ENCODE assay signal across 17 mouse cellular contexts in genomic region chr17:43374020-43374419, GRCm38 (mm10). TPM values are rescaled to one million over a fixed set of nuclear protein-coding genes. Genes with fewer than 3 reads are reported as not detected.
A peak's percentile ranks its signal among the peaks of the same experiment; 100 is the strongest.
DNase-seq lines count a peak whose midpoint lies in the region; ATAC-seq and TF ChIP-seq lines count a peak whose summit lies in the region.
"Had no signal": no experiment of that assay in that cellular context is flagged by ENCODE, and none has a peak within 500 bp of the region (broad histone marks: within the 10 kb centered on the region; RNA-seq: fewer than 3 reads in every experiment).

No protein-coding gene starts in this region.

- no peak for TF ChIP-seq CTCF in heart, adult 2 months (IDR thresholded peaks at IDR 0.05)
- TF ChIP-seq CTCF in lung, postnatal 0 days (IDR thresholded peaks at IDR 0.05): no peak
- TF ChIP-seq CTCF in small intestine, adult 2 months (IDR thresholded peaks at IDR 0.05; ENCODE audit: extremely low read depth, insufficient read length, insufficient replicate concordance, low read depth, low read length): no peak

- H3K27me3 ChIP-seq in heart, adult 2 months (ENCODE audit: control insufficient read depth, insufficient read depth, low read length): no peaks in the 10 kb centered on the region
- no peaks in the 10 kb centered on the region for H3K27me3 ChIP-seq in kidney, embryonic 16.5 days (ENCODE audit: insufficient read depth, low read length)
- no peaks in the 10 kb centered on the region for H3K27me3 ChIP-seq in lung, postnatal 0 days (replicated peaks; ENCODE audit: insufficient read depth, low read length)
- H3K27me3 ChIP-seq in small intestine, adult 2 months (ENCODE audit: control insufficient read depth, insufficient read depth, low read length): no peaks in the 10 kb centered on the region
- H3K27me3 ChIP-seq: embryonic facial prominence, embryonic 12.5 days had no signal

- H3K27ac ChIP-seq in heart, adult 2 months: peak overlapping the region; percentile 82
- peak overlapping the region; percentile 44; the same call in 1 of the 2 replicates for H3K27ac ChIP-seq in kidney, embryonic 16.5 days (ENCODE audit: low read length)
- peak overlapping the region; percentile 76 for H3K27ac ChIP-seq in lung, postnatal 0 days (ENCODE audit: low read length)
- H3K27ac ChIP-seq in small intestine, adult 2 months (ENCODE audit: insufficient read depth, low read depth, low read length): peak overlapping the region; percentile 18; the same call in 1 of the 2 replicates
- H3K27ac ChIP-seq: embryonic facial prominence, embryonic 12.5 days; liver, embryonic 15.5 days had no signal

- H3K4me1 ChIP-seq in heart, adult 2 months (ENCODE audit: control insufficient read depth, insufficient read depth, low read length): peaks cover 35% of the 10 kb centered on the region
- peaks cover 29% of the 10 kb centered on the region for H3K4me1 ChIP-seq in kidney, embryonic 16.5 days (ENCODE audit: insufficient read depth, low read length)
- peaks cover 39% of the 10 kb centered on the region for H3K4me1 ChIP-seq in lung, postnatal 0 days (ENCODE audit: insufficient read depth, low read depth, low read length)
- H3K4me1 ChIP-seq in small intestine, adult 2 months (ENCODE audit: control insufficient read depth, insufficient read depth, insufficient read length, low read length): no peaks in the 10 kb centered on the region
- H3K4me1 ChIP-seq: embryonic facial prominence, embryonic 12.5 days; liver, embryonic 15.5 days had no signal

- no peak overlapping the region for H3K4me3 ChIP-seq in heart, adult 2 months
- H3K4me3 ChIP-seq in kidney, embryonic 16.5 days (ENCODE audit: low read length): no peak overlapping the region
- H3K4me3 ChIP-seq in lung, postnatal 0 days (ENCODE audit: low read depth, low read length): no peak overlapping the region
- H3K4me3 ChIP-seq in small intestine, adult 2 months (ENCODE audit: low read depth, low read length): no peak overlapping the region
- H3K4me3 ChIP-seq: embryonic facial prominence, embryonic 12.5 days; liver, embryonic 15.5 days had no signal

- no peak for ATAC-seq in kidney, embryonic 16.5 days (ENCODE audit: low FRiP score, low TSS enrichment)
- peak; percentile 72 for ATAC-seq in lung, postnatal 0 days
- ATAC-seq: forebrain, postnatal 0 days; hindbrain, embryonic 16.5 days had no signal

- 25% methylated on average over 4 of the region's 4 CpGs for WGBS in heart, adult 2 months
- 73% methylated on average over 4 of the region's 4 CpGs for WGBS in kidney, embryonic 16.5 days
- WGBS in lung, postnatal 0 days: 18% methylated on average over 4 of the region's 4 CpGs
- WGBS in small intestine, adult 2 months: 55% methylated on average over 4 of the region's 4 CpGs

- H3K4me2 ChIP-seq in kidney, embryonic 16.5 days (replicated peaks; ENCODE audit: low read depth, low read length): no peak overlapping the region
- peak overlapping the region; percentile 29 for H3K4me2 ChIP-seq in lung, postnatal 0 days (replicated peaks; ENCODE audit: low read depth, low read length)
- H3K4me2 ChIP-seq: embryonic facial prominence, embryonic 12.5 days; liver, embryonic 15.5 days had no signal

- no peak overlapping the region for H3K9ac ChIP-seq in heart, adult 2 months (ENCODE audit: low read depth, low read length)
- H3K9ac ChIP-seq in kidney, embryonic 16.5 days (replicated peaks; ENCODE audit: low read length): no peak overlapping the region
- no peak overlapping the region for H3K9ac ChIP-seq in lung, postnatal 0 days (replicated peaks; ENCODE audit: low read depth)
- H3K9ac ChIP-seq: embryonic facial prominence, embryonic 12.5 days; forebrain, postnatal 0 days; liver, embryonic 15.5 days had no signal

- peak; percentile 24; the same call in 1 of the 2 replicates for TF ChIP-seq POLR2A in heart, adult 2 months (IDR thresholded peaks at IDR 0.05; ENCODE audit: insufficient read depth, low read depth, low read length)
- no peak for TF ChIP-seq POLR2A in small intestine, adult 2 months (IDR thresholded peaks at IDR 0.05; ENCODE audit: low read depth, low read length)

- peaks cover 3% of the 10 kb centered on the region for H3K79me2 ChIP-seq in heart, adult 2 months (replicated peaks; ENCODE audit: control insufficient read depth, insufficient read depth, low read length)

- intact Hi-C loops in heart, adult 2 months (cut with DNase I): no loop called here
- intact Hi-C loops in heart, postnatal 25 days (cut with DNase I): no loop called here

- DNase-seq in heart, adult 2 months: peak in 1 of 2 experiments; percentile 16
- DNase-seq in heart, postnatal 25 days (ENCODE audit: low spot score): no peak
- DNase-seq in kidney, postnatal 36 days: no peak
- DNase-seq in lung, postnatal 0 days (ENCODE audit: low spot score): peak; percentile 72
- no peak for DNase-seq in lung, postnatal 25 days (ENCODE audit: low spot score)
- DNase-seq in layer of hippocampus, adult 9-11 months: no peak
- DNase-seq: adrenal gland, postnatal 10 days; cerebellum, adult 11-12 months; forebrain, postnatal 0 days; kidney, adult 18-20 months; right cerebral cortex, adult 18-20 months had no signal

- peak; percentile 85 for TF ChIP-seq EP300 in heart, adult 2 months (IDR thresholded peaks at IDR 0.05; ENCODE audit: insufficient read depth, low read depth, low read length)
- peak; percentile 92; the same call in 1 of the 2 replicates for TF ChIP-seq EP300 in lung, postnatal 0 days (IDR thresholded peaks at IDR 0.05)

- no peaks in the 10 kb centered on the region for H3K9me3 ChIP-seq in kidney, embryonic 16.5 days (ENCODE audit: low read length)
- H3K9me3 ChIP-seq in lung, postnatal 0 days (ENCODE audit: low read length): no peaks in the 10 kb centered on the region
- H3K9me3 ChIP-seq: embryonic facial prominence, embryonic 12.5 days; liver, embryonic 15.5 days had no signal

- peaks cover 58% of the 10 kb centered on the region for H3K36me3 ChIP-seq in heart, adult 2 months (ENCODE audit: control insufficient read depth, insufficient read depth, low read length)
- no peaks in the 10 kb centered on the region for H3K36me3 ChIP-seq in kidney, embryonic 16.5 days (ENCODE audit: insufficient read depth, low read length)
- no peaks in the 10 kb centered on the region for H3K36me3 ChIP-seq in lung, postnatal 0 days (ENCODE audit: insufficient read depth, low read length)
- no peaks in the 10 kb centered on the region for H3K36me3 ChIP-seq in small intestine, adult 2 months (ENCODE audit: control insufficient read depth, insufficient read depth, low read length)
- H3K36me3 ChIP-seq: embryonic facial prominence, embryonic 12.5 days; liver, embryonic 15.5 days had no signal

RNA-seq across cellular contexts. Expression of gene Adgrf5, which starts 13.8 kb away (rescaled TPM):
- 100 to 1,000 TPM; 184 to 231 TPM for total RNA-seq in heart, adult 2 months (2021)
- 57.7 and 116 TPM in 2 replicates for polyA plus RNA-seq in heart, adult 2 months (2012; rRNA removed)
- total RNA-seq in heart, postnatal 25 days (2021): 100 to 1,000 TPM; 207 to 259 TPM
- 25.5 and 26.7 TPM in 2 replicates for polyA plus RNA-seq in kidney, embryonic 16.5 days (2015; fragmentation: Nextera tagmentation; extraction: Ambion mirVana)
- 51.1 and 68.6 TPM in 2 replicates for polyA plus RNA-seq in lung, postnatal 0 days (2015; fragmentation: Nextera tagmentation; extraction: Ambion mirVana)
- 2.8 and 4.9 TPM in 2 replicates for polyA plus RNA-seq in small intestine, adult 2 months (2012; rRNA removed)
- total RNA-seq: megakaryocyte-erythroid progenitor cell, adult 5-6 weeks had no signal

Comparison
In these comparisons a context has a peak if more than half of its experiments do, and no peak if none do; other contexts are left out.
1. H3K27ac ChIP-seq: peak in every context shown above with its lines; median percentile 82 in heart, adult 2 months; 76 in lung, postnatal 0 days; 44 in kidney, embryonic 16.5 days; 18 in small intestine, adult 2 months.